Mouse (Mus musculus) intestine, postnatal 0 days (tissue): Measurements from ENCODE around the gene Gsk3a. TPM values are rescaled to one million over a fixed set of nuclear protein-coding genes. Genes with fewer than 3 reads are reported as not detected.

Experiments
- ATAC-seq: fragments of 200-750 bp; cut with Nextera tagmentation; 2 replicates; pipeline ENCODE4 v1.8.0; 2017; ENCODE audit warnings: mild to moderate bottlenecking, moderate TSS enrichment, moderate library complexity
- H3K27ac ChIP-seq: fragments of 300-500 bp; sonication (generic); 2 replicates; pipeline ENCODE4 v1.5.1; 2014; ENCODE audit warnings: mild to moderate bottlenecking, low read depth, low read length, moderate library complexity
- H3K27me3 ChIP-seq: fragments of 300-500 bp; sonication (generic); replicated peaks from 2 replicates; pipeline ENCODE4 v1.6.1; 2014; ENCODE audit warnings: low read length, mixed read lengths; ENCODE audit not compliant: control insufficient read depth, insufficient read depth
- H3K36me3 ChIP-seq: fragments of 300-500 bp; sonication (generic); 2 replicates; pipeline ENCODE4 v1.6.1; 2014; ENCODE audit warnings: mild to moderate bottlenecking, moderate library complexity; ENCODE audit not compliant: control insufficient read depth, insufficient read depth
- H3K4me1 ChIP-seq: fragments of 300-500 bp; sonication (generic); replicated peaks from 2 replicates; pipeline ENCODE4 v1.6.1; 2014; ENCODE audit warnings: antibody characterized with exemption, low read length, mixed read lengths; ENCODE audit not compliant: control insufficient read depth, insufficient read depth
- H3K4me2 ChIP-seq: fragments of 300-500 bp; sonication (generic); replicated peaks from 2 replicates; pipeline ENCODE4 v1.6.1; 2014; ENCODE audit warnings: low read depth, mild to moderate bottlenecking, moderate library complexity
- H3K4me3 ChIP-seq: fragments of 300-500 bp; sonication (generic); 2 replicates; pipeline ENCODE4 v1.5.1; 2014; ENCODE audit warnings: low read depth, low read length
- H3K9ac ChIP-seq: fragments of 300-500 bp; sonication (generic); 2 replicates; pipeline ENCODE4 v1.6.1; 2014; ENCODE audit warnings: mild to moderate bottlenecking, low read depth, low read length
- H3K9me3 ChIP-seq: fragments of 300-500 bp; sonication (generic); 2 replicates; pipeline ENCODE4 v1.6.1; 2016; ENCODE audit warnings: mixed run types; ENCODE audit not compliant: control insufficient read depth
- CTCF ChIP-seq: sonication (generic); IDR thresholded peaks from 2 replicates; pipeline ENCODE4 v1.5.1; 2016; ENCODE audit warnings: low read depth, mild to moderate bottlenecking, control low read depth, antibody characterized with exemption, moderate library complexity
- WGBS: fragments of 180-500 bp; shearing (Covaris S2); extraction: QIAGEN DNeasy Blood & Tissue Kit; methylation state at CpG from one replicate; pipeline ENCODE4 v1.1.7; 2014; 5-methylcytosine and 5-hydroxymethylcytosine counted together
- polyA plus RNA-seq: library from polyadenylated mRNA; unstranded; fragments of >200 nt; fragmentation: Nextera tagmentation; extraction: Ambion mirVana; gene quantifications from 2 replicates; pipeline ENCODE4 v1.2.1, GENCODE M21; 2015

Gene Gsk3a
- polyA plus RNA-seq, 1 experiment from 2014 or later = 9.7 TPM

GRCm38 (mm10) chr7:25196107-25196506, 41.5 kb downstream of the Gsk3a start:
- 84% methylated on average over 9 of the region's 9 CpGs for WGBS
- Histone ChIP-seq H3K4me2 (no peak overlapping the region), H3K4me3 (no peak overlapping the region), H3K9ac (no peak overlapping the region), H3K36me3 (no peaks in the 10 kb centered on the region), H3K4me1 (0 out of 2 replicates have a peak, but pooled peaks cover 2% of the 10 kb centered on the region), H3K9me3 (no peaks in the 10 kb centered on the region), H3K27me3 (no peaks in the 10 kb centered on the region), H3K27ac (no peak overlapping the region)
- no peak for ATAC-seq
- no peak for TF ChIP-seq CTCF

GRCm38 (mm10) chr7:25195148-25195547, 42.5 kb downstream of the Gsk3a start:
- H3K4me3 ChIP-seq = no peak overlapping the region
- no peak for ATAC-seq
- H3K9me3 ChIP-seq = no peaks in the 10 kb centered on the region
- no peak for TF ChIP-seq CTCF
- no peak overlapping the region for H3K27ac ChIP-seq
- WGBS = 70% methylated on average over 3 of the region's 3 CpGs
- H3K36me3 ChIP-seq = no peaks in the 10 kb centered on the region
- 0 out of 2 replicates have a peak, but pooled peaks cover 2% of the 10 kb centered on the region for H3K4me1 ChIP-seq
- H3K9ac ChIP-seq = no peak overlapping the region
- no peaks in the 10 kb centered on the region for H3K27me3 ChIP-seq
- no peak overlapping the region for H3K4me2 ChIP-seq

GRCm38 (mm10) chr7:25192110-25192509, 45.5 kb downstream of the Gsk3a start:
- TF ChIP-seq CTCF = no peak
- Histone ChIP-seq H3K27me3 (no peaks in the 10 kb centered on the region), H3K4me3 (no peak overlapping the region), H3K9me3 (no peaks in the 10 kb centered on the region), H3K4me2 (no peak overlapping the region), H3K36me3 (no peaks in the 10 kb centered on the region), H3K9ac (no peak overlapping the region), H3K27ac (no peak overlapping the region), H3K4me1 (no peaks in the 10 kb centered on the region)
- WGBS = 77% methylated on average over 8 of the region's 8 CpGs
- no peak for ATAC-seq

DNA sequence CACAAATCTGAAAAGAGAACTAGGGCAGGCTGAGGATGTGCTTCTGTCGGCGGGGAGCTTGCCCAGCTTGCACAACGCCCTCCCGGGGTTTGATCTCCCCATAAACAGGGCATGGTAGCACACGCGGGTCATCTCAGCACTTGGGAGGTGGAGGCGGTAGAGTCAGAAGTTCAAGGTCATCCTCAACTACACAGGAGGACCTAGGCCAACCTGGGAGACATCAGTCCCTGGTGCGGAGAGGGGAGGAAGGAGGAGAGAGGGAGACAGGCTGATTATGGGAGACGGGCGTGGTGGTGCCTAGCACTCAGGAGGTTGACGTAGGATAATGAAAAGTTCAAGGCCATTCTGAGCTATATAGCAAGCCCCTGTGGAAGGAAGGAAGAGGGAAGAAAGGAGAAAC, 46.8 kb downstream of the Gsk3a start:
- H3K4me1 ChIP-seq = no peaks in the 10 kb centered on the region
- H3K4me3 ChIP-seq = no peak overlapping the region
- H3K9me3 ChIP-seq = no peaks in the 10 kb centered on the region
- H3K4me2 ChIP-seq = no peak overlapping the region
- no peaks in the 10 kb centered on the region for H3K27me3 ChIP-seq
- no peaks in the 10 kb centered on the region for H3K36me3 ChIP-seq
- ATAC-seq = no peak
- no peak overlapping the region for H3K9ac ChIP-seq
- TF ChIP-seq CTCF = no peak
- H3K27ac ChIP-seq = no peak overlapping the region
- WGBS = 76% methylated on average over 11 of the region's 11 CpGs

DNA sequence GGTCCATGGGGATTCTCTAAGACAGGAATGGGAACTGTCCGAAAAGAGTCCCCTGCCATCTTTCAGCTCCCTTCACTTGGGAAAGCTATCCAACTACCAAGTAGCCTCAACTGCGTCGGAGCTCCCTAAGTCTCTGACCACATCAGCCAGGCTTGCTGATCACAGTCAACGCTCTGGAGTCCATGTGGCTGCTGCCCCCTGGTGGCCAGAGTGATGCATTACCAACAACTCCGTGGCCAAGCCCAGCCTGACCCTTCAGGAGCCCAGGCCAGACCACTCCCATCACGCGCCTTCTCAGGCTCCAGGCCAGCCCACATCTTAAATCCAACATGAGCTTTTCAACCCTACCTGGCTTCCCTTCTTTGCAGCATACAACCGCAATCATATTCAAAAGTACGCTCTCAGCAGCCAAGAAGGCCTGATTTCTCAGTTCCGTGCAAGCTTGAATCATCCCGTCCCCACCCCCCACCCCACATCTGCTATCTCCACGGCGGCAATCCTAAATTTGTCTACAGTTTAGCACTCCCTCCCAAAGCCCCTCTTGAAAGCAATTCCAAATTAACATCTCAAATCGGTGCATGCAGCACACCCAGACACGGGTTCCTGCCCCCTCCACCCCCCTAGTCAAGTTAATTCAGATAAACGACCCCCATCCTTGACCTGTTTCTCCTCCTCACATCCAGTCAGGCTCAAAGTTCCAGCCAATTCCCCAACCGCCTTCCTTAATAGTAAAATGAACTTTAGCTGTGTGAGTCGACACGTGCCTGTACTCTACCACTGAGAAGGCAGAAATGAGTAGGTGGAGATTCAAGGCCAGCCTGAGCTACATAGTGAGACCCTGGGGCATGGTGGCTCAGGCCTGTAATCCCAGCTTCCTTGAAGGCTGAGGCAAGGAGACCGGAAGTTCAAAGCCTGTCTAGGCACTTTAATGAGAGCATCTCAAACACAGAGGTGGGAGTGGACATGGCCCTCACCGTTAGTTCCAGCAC, 49.7 kb downstream of the Gsk3a start:
- Histone ChIP-seq H3K9ac (no peak overlapping the region), H3K4me2 (no peak overlapping the region), H3K27me3 (peaks cover 4% of the 10 kb centered on the region; the same call in 1 of the 2 replicates), H3K4me3 (no peak overlapping the region), H3K36me3 (no peaks in the 10 kb centered on the region), H3K9me3 (no peaks in the 10 kb centered on the region), H3K27ac (no peak overlapping the region), H3K4me1 (no peaks in the 10 kb centered on the region)
- peak; percentile 99 for TF ChIP-seq CTCF
- peak; percentile 63; the same call in 1 of the 2 replicates for ATAC-seq
- 27% methylated on average over 21 of the region's 21 CpGs for WGBS

- Histone ChIP-seq H3K4me3 (no peak overlapping the region), H3K27ac (no peak overlapping the region), H3K36me3 (no peaks in the 10 kb centered on the region), H3K4me1 (no peaks in the 10 kb centered on the region), H3K4me2 (no peak overlapping the region), H3K27me3 (peaks cover 42% of the 10 kb centered on the region), H3K9ac (no peak overlapping the region), H3K9me3 (no peaks in the 10 kb centered on the region)
- 74% methylated on average over 6 of the region's 6 CpGs for WGBS
- TF ChIP-seq CTCF = no peak
- no peak for ATAC-seq
Measured at GRCm38 (mm10) chr7:25184091-25184490, 53.6 kb downstream of the Gsk3a start.
